Mouse (Mus musculus) CD8-positive naive resting alpha-beta T cell, adult 2 months (primary cell): ENCODE measurements around the gene Ublcp1.

Experiments
- DNase-seq, 2 experiments: peaks; one replicate each; pipeline ENCODE4 v3.0.0; 2022; ENCODE audit warnings: low read depth in 2 of 2, low spot score in 2 of 2

Ublcp1 gene

GRCm38 (mm10) chr11:44423261-44423660, 47.0 kb downstream of the Ublcp1 start:
- no peak for DNase-seq

- no peak for DNase-seq
These were observed 47.8 kb downstream of the Ublcp1 start for GRCm38 (mm10) chr11:44422337-44423111.

- DNase-seq: no peak
These were observed 52.9 kb downstream of the Ublcp1 start for GRCm38 (mm10) chr11:44417403-44417802.

- DNase-seq: no peak
These were observed 55.7 kb downstream of the Ublcp1 start for GRCm38 (mm10) chr11:44414605-44415004.

GRCm38 (mm10) chr11:44413371-44413770, 56.9 kb downstream of the Ublcp1 start:
- no peak for DNase-seq

GRCm38 (mm10) chr11:44412276-44412675, 58.0 kb downstream of the Ublcp1 start:
- DNase-seq: peak in 1 of 2 experiments; percentile 31

- no peak for DNase-seq
These were observed 59.9 kb downstream of the Ublcp1 start for GRCm38 (mm10) chr11:44410413-44410812.

GRCm38 (mm10) chr11:44408626-44409025, 61.7 kb downstream of the Ublcp1 start:
- no peak for DNase-seq

GRCm38 (mm10) chr11:44406457-44406856, 63.8 kb downstream of the Ublcp1 start:
- no peak for DNase-seq

- no peak for DNase-seq
These were observed 64.3 kb downstream of the Ublcp1 start for GRCm38 (mm10) chr11:44405961-44406360.

GRCm38 (mm10) chr11:44405113-44405512, 65.2 kb downstream of the Ublcp1 start:
- DNase-seq: no peak
